Mouse (Mus musculus): ENCODE results near the gene Gpc5.

GRCm38 (mm10) chr14:116087010-116087409 lies 995.0 kb downstream of the Gpc5 start:
- TF ChIP-seq CTCF (IDR thresholded peaks at IDR 0.05; ENCODE audit: insufficient read depth, low read length) = no peak
- no peak for TF ChIP-seq POLR2A (IDR thresholded peaks at IDR 0.05; ENCODE audit: borderline replicate concordance, extremely low read depth, low read depth, low read length)
